Mouse (Mus musculus): ENCODE data around the gene Gm20388. TPM values are rescaled to one million over a fixed set of nuclear protein-coding genes. Genes with fewer than 3 reads are reported as not detected.
"Not testable (repeated sequence)": the region's sequence is repeated elsewhere in the genome, so short reads cannot be mapped to it uniquely, and the experiment has no call there.

Gm20388 gene
- polyA plus RNA-seq, 1 experiment from 2014 or later, result 12.4 TPM

DNA sequence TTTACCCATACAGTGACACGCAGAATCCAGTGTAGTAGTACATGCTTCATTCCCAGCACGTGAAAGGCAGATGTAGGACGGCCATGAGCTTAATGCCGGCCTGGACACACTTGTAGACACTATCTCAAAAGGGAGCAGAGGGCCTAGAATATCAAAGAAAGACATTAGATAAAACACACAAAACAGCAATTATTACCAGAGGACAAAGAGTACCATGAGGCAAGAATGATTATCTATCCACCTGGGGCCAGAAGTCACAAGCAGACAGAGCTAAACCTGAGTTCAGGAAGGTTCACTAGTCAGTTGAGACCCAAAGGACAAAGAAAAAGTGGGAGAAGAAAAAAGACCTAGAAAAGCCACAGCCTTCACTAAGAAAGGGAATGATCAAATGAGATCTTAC lies 3106.5 kb downstream of the Gm20388 start:
- WGBS, result 93% methylated on average over 4 of the region's 4 CpGs
- Histone ChIP-seq H3K27ac (ENCODE audit: low read depth, low read length) (no peak overlapping the region), H3K4me2 (ENCODE audit: low read length) (no peak overlapping the region), H3K4me1 (ENCODE audit: control insufficient read depth, insufficient read depth, low read depth, low read length) (peaks cover 13% of the 10 kb centered on the region), H3K36me3 (ENCODE audit: control insufficient read depth, insufficient read depth, low read length) (no peaks in the 10 kb centered on the region), H3K9ac (ENCODE audit: low read depth, low read length) (no peak overlapping the region), H3K27me3 (replicated peaks; ENCODE audit: control insufficient read depth, insufficient read depth, low read length) (no peaks in the 10 kb centered on the region), H3K9me3 (ENCODE audit: control insufficient read depth, low read length) (no peaks in the 10 kb centered on the region), H3K4me3 (ENCODE audit: low read length) (no peak overlapping the region)
- no peak for ATAC-seq

DNA sequence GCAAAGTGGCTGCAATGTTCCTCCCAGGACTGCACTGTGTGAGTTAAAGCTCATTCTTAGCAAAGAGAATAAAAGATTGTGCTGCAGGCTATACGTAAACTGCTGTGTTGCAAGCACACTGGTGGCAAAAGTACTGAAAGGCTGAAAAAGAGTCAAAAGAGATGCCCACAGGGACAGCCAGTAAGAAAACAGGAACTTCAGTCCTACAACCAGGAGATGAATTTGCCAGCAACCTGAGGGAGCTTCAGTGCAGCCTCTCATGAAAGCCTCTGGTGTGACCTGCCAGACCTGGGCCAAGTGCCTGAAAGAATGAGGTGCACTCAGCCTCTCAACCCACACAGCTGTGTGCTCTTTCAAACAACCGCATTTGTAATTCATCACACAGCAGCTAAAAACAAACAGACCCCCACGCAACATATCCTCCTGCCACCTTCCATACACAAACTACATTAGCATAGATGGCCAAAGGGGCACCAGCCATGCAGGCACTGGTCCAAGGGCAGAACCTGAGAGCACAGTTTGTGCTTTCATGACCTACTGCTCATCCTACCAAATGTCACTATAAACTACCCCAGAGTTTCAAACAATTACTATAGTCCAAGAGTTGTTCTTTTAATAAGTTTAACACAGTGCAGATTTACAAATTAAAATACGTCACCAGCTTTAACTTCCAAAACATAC lies 3108.0 kb downstream of the Gm20388 start:
- no peak overlapping the region for H3K27ac ChIP-seq (ENCODE audit: low read depth, low read length)
- H3K9ac ChIP-seq (ENCODE audit: low read depth, low read length), result no peak overlapping the region
- 54% methylated on average over 4 of the region's 4 CpGs for WGBS
- no peaks in the 10 kb centered on the region for H3K36me3 ChIP-seq (ENCODE audit: control insufficient read depth, insufficient read depth, low read length)
- peaks cover 13% of the 10 kb centered on the region for H3K4me1 ChIP-seq (ENCODE audit: control insufficient read depth, insufficient read depth, low read depth, low read length)
- H3K27me3 ChIP-seq (replicated peaks; ENCODE audit: control insufficient read depth, insufficient read depth, low read length), result no peaks in the 10 kb centered on the region
- no peak overlapping the region for H3K4me3 ChIP-seq (ENCODE audit: low read length)
- H3K4me2 ChIP-seq (ENCODE audit: low read length), result no peak overlapping the region
- ATAC-seq, result no peak
- H3K9me3 ChIP-seq (ENCODE audit: control insufficient read depth, low read length), result no peaks in the 10 kb centered on the region

DNA sequence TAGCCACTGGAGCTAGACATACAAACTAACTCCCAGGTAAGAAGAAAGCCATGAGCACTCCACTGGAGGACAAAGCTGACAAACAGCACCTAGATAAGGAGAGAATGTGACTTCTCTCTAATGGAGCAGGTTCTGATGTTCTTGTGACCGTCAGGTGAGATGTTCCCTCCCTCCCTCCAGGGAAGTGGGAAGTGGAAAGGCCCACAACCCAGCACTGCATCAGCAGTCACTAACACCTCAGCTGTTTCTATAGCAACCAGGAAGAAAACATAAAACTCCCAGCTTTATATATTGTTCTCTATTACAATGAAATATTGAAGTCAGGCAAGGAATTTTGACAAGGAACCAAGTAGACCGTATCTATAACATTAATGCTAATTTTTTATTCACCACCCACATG lies 3109.4 kb downstream of the Gm20388 start:
- ATAC-seq, result no peak
- WGBS, result 69% methylated on average over 2 of the region's 2 CpGs

DNA sequence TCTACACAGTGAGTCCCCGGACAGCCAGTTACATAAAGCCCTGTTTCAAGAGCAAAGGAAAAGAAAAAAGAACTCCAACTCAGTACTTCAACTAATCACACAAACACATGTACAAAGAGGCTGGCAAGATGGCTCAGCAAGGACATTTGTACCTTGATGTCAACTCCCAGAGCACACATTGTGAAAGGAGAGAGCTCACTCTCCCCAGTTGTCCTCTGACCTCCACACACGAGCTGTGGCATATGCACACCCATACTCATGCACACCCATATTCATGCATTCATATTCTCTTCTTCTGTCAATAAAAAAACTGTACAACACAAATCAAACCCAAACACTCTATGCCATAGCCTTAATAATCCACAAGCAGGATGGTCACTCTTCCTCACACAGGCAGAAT lies 3110.2 kb downstream of the Gm20388 start:
- Histone ChIP-seq H3K36me3 (ENCODE audit: control insufficient read depth, insufficient read depth, low read length) (no peaks in the 10 kb centered on the region), H3K9ac (ENCODE audit: low read depth, low read length) (no peak overlapping the region), H3K4me3 (ENCODE audit: low read length) (no peak overlapping the region), H3K9me3 (ENCODE audit: control insufficient read depth, low read length) (no peaks in the 10 kb centered on the region), H3K4me1 (ENCODE audit: control insufficient read depth, insufficient read depth, low read depth, low read length) (peaks cover 13% of the 10 kb centered on the region), H3K27me3 (replicated peaks; ENCODE audit: control insufficient read depth, insufficient read depth, low read length) (no peaks in the 10 kb centered on the region), H3K4me2 (ENCODE audit: low read length) (no peak overlapping the region), H3K27ac (ENCODE audit: low read depth, low read length) (no peak overlapping the region)
- ATAC-seq, result no peak
- WGBS, result 82% methylated on average over 2 of the region's 2 CpGs

More for the DNA sequence above, 3109.4 kb downstream of the Gm20388 start:
- Histone ChIP-seq H3K36me3 (ENCODE audit: control insufficient read depth, insufficient read depth, low read length) (no peaks in the 10 kb centered on the region), H3K4me3 (ENCODE audit: low read length) (no peak overlapping the region), H3K4me1 (ENCODE audit: control insufficient read depth, insufficient read depth, low read depth, low read length) (peaks cover 13% of the 10 kb centered on the region), H3K4me2 (ENCODE audit: low read length) (no peak overlapping the region), H3K27ac (ENCODE audit: low read depth, low read length) (no peak overlapping the region), H3K9me3 (ENCODE audit: control insufficient read depth, low read length) (no peaks in the 10 kb centered on the region), H3K9ac (ENCODE audit: low read depth, low read length) (no peak overlapping the region), H3K27me3 (replicated peaks; ENCODE audit: control insufficient read depth, insufficient read depth, low read length) (no peaks in the 10 kb centered on the region)

DNA sequence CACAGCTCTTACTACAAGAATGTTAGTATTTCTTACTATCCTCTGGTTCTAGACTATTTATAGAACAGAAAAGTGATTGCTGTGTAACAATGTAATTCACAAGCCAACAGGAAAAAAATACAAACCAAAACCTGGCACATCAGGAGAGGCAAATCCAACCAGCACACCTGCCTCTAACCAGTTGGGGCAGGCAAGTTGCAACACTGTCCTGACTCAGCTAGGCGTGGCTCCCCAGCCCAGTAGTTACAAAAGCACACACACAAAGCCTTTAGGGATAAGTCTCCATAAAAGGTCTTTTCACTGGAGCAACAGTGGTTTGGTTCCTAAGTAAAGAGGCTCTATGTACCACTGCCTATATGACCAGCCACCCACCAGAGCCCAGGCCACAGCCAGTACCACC lies 3110.6 kb downstream of the Gm20388 start:
- no peak overlapping the region for H3K4me2 ChIP-seq (ENCODE audit: low read length)
- no peaks in the 10 kb centered on the region for H3K9me3 ChIP-seq (ENCODE audit: control insufficient read depth, low read length)
- H3K27me3 ChIP-seq (replicated peaks; ENCODE audit: control insufficient read depth, insufficient read depth, low read length), result no peaks in the 10 kb centered on the region
- no peak overlapping the region for H3K9ac ChIP-seq (ENCODE audit: low read depth, low read length)
- WGBS, result 84% methylated on average over 1 of the region's 1 CpGs
- H3K4me3 ChIP-seq (ENCODE audit: low read length), result no peak overlapping the region
- no peak overlapping the region for H3K27ac ChIP-seq (ENCODE audit: low read depth, low read length)
- ATAC-seq, result no peak
- no peaks in the 10 kb centered on the region for H3K36me3 ChIP-seq (ENCODE audit: control insufficient read depth, insufficient read depth, low read length)
- H3K4me1 ChIP-seq (ENCODE audit: control insufficient read depth, insufficient read depth, low read depth, low read length), result peaks cover 13% of the 10 kb centered on the region

DNA sequence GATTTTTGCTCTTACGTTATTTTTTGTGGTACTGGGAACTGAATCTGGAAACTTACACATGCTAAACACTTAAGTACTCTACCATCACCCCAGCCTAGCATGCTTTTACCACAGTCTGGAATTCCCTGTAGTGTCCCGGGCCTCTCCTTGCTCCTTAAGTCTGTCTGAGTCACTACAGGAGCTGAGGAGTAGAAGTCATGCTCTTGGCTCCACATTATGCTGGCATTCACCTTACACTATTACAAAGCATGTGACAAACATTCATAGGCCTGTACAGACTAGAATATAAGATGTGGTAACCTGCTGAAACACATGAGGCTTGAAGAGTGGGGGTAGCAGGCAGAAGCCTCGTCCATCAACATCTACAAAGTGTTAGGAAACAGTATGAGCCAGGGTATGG lies 3112.1 kb downstream of the Gm20388 start:
- Histone ChIP-seq H3K4me2 (ENCODE audit: low read length) (no peak overlapping the region), H3K27me3 (replicated peaks; ENCODE audit: control insufficient read depth, insufficient read depth, low read length) (no peaks in the 10 kb centered on the region), H3K9me3 (ENCODE audit: control insufficient read depth, low read length) (no peaks in the 10 kb centered on the region), H3K4me3 (ENCODE audit: low read length) (no peak overlapping the region), H3K36me3 (ENCODE audit: control insufficient read depth, insufficient read depth, low read length) (no peaks in the 10 kb centered on the region), H3K27ac (ENCODE audit: low read depth, low read length) (no peak overlapping the region), H3K4me1 (ENCODE audit: control insufficient read depth, insufficient read depth, low read depth, low read length) (peaks cover 13% of the 10 kb centered on the region), H3K9ac (ENCODE audit: low read depth, low read length) (no peak overlapping the region)
- no peak for ATAC-seq
- 84% methylated on average over 3 of the region's 3 CpGs for WGBS

DNA sequence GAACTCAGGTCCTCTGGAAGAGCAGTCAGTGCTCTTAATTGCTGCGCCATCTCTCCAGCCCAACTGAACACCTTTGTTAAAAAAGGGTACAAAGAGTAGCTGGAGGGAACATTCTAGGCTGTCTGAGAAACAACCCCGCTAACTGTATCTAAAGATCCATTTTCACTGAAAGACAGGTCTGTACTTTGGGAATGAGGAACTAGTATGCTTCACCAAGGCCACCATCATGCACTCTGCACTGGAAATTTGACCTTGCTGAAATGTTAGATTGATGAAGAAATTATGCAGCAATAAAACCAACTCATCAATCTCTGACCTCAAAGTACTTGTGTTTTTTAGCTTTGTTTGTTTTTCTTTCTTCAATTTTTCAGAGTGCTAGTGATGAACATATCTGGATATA lies 3113.6 kb downstream of the Gm20388 start:
- ATAC-seq, result no peak
- Histone ChIP-seq H3K4me1 (ENCODE audit: control insufficient read depth, insufficient read depth, low read depth, low read length) (peaks cover 3% of the 10 kb centered on the region; the same call in 1 of the 2 replicates), H3K9me3 (ENCODE audit: control insufficient read depth, low read length) (no peaks in the 10 kb centered on the region), H3K27ac (ENCODE audit: low read depth, low read length) (no peak overlapping the region), H3K4me3 (ENCODE audit: low read length) (no peak overlapping the region), H3K9ac (ENCODE audit: low read depth, low read length) (no peak overlapping the region), H3K36me3 (ENCODE audit: control insufficient read depth, insufficient read depth, low read length) (no peaks in the 10 kb centered on the region), H3K27me3 (replicated peaks; ENCODE audit: control insufficient read depth, insufficient read depth, low read length) (no peaks in the 10 kb centered on the region), H3K4me2 (ENCODE audit: low read length) (no peak overlapping the region)
- 98% methylated on average over 2 of the region's 2 CpGs for WGBS

DNA sequence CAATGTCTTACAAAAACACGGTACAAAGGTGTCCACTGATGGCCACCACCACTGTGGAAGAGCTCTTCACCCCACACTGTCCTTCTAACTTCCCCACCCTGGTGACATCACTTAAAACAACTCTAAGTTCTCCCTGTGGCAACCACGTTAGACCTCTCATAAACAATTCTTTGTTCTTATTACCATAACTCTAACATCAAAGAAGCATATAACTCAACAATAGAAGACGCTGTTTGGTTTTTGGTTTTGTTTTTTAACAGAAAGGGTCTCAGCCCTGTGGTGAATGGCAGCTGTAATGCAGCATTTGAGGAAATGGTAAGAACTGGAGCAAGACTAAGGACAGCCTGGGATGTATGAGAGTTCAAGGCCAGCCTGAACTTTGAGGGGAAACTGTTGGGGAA lies 3115.3 kb downstream of the Gm20388 start:
- Histone ChIP-seq H3K27ac (ENCODE audit: low read depth, low read length) (no peak overlapping the region), H3K9me3 (ENCODE audit: control insufficient read depth, low read length) (no peaks in the 10 kb centered on the region), H3K9ac (ENCODE audit: low read depth, low read length) (no peak overlapping the region), H3K4me3 (ENCODE audit: low read length) (no peak overlapping the region), H3K36me3 (ENCODE audit: control insufficient read depth, insufficient read depth, low read length) (no peaks in the 10 kb centered on the region), H3K4me2 (ENCODE audit: low read length) (no peak overlapping the region), H3K4me1 (ENCODE audit: control insufficient read depth, insufficient read depth, low read depth, low read length) (no peaks in the 10 kb centered on the region; the same call in 1 of the 2 replicates), H3K27me3 (replicated peaks; ENCODE audit: control insufficient read depth, insufficient read depth, low read length) (no peaks in the 10 kb centered on the region)
- WGBS, result 82% methylated on average over 3 of the region's 3 CpGs
- ATAC-seq, result no peak

DNA sequence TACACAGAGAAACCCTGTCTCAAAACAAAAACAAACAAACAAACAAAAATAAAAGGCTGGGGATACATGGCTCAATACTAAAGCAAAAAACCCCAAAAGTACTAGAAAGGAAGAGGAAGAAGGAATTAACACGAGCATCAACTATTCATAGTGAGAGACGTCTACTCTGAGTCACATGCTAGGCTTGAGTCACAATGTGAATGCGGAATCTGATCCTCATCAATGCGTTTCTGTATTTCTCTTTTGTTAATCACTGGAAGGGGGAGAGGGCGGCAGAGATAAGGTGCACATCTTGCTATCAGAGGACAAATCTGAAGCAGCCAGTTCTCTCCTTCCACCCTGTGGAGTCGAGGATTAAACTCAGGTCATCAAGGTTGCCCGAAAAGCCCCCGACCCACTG lies 3117.1 kb downstream of the Gm20388 start:
- H3K36me3 ChIP-seq (ENCODE audit: control insufficient read depth, insufficient read depth, low read length), result no peaks in the 10 kb centered on the region
- no peaks in the 10 kb centered on the region for H3K27me3 ChIP-seq (replicated peaks; ENCODE audit: control insufficient read depth, insufficient read depth, low read length)
- H3K4me2 ChIP-seq (ENCODE audit: low read length), result no peak overlapping the region
- no peaks in the 10 kb centered on the region for H3K4me1 ChIP-seq (ENCODE audit: control insufficient read depth, insufficient read depth, low read depth, low read length)
- H3K9me3 ChIP-seq (ENCODE audit: control insufficient read depth, low read length), result no peaks in the 10 kb centered on the region
- no peak overlapping the region for H3K4me3 ChIP-seq (ENCODE audit: low read length)
- no peak for ATAC-seq
- H3K27ac ChIP-seq (ENCODE audit: low read depth, low read length), result no peak overlapping the region
- no peak overlapping the region for H3K9ac ChIP-seq (ENCODE audit: low read depth, low read length)
- 91% methylated on average over 8 of the region's 8 CpGs for WGBS

DNA sequence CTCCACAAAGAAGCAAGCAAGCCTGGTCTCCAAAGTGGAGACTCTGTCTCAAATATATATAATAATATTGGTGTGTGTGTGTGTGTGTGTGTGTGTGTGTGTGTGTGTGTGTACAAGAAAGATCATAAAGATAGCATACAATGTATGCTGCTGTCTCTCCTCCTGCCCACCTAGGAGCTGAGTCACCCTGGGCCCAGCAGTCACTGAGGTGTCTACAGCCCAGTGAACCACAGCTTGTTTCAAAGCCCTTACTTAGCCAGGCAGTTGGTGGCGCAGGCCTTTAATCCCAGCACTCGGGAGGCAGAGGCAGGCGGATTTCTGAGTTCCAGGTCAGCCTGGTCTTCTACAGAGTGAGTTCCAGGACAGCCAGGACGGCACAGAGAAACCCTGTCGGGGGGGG lies 3119.4 kb downstream of the Gm20388 start:
- H3K9me3 ChIP-seq (ENCODE audit: control insufficient read depth, low read length); H3K4me3 ChIP-seq (ENCODE audit: low read length); H3K9ac ChIP-seq (ENCODE audit: low read depth, low read length); H3K27ac ChIP-seq (ENCODE audit: low read depth, low read length); H3K4me2 ChIP-seq (ENCODE audit: low read length); ATAC-seq; H3K27me3 ChIP-seq (replicated peaks; ENCODE audit: control insufficient read depth, insufficient read depth, low read length); H3K36me3 ChIP-seq (ENCODE audit: control insufficient read depth, insufficient read depth, low read length); H3K4me1 ChIP-seq (ENCODE audit: control insufficient read depth, insufficient read depth, low read depth, low read length): not testable (repeated sequence)
- 70% methylated on average over 4 of the region's 5 CpGs for WGBS
